Mouse (Mus musculus): Measurements from ENCODE around the gene Ccdc117.
"Not testable (repeated sequence)": the region's sequence is repeated elsewhere in the genome, so short reads cannot be mapped to it uniquely, and the experiment has no call there.

Gene Ccdc117

DNA sequence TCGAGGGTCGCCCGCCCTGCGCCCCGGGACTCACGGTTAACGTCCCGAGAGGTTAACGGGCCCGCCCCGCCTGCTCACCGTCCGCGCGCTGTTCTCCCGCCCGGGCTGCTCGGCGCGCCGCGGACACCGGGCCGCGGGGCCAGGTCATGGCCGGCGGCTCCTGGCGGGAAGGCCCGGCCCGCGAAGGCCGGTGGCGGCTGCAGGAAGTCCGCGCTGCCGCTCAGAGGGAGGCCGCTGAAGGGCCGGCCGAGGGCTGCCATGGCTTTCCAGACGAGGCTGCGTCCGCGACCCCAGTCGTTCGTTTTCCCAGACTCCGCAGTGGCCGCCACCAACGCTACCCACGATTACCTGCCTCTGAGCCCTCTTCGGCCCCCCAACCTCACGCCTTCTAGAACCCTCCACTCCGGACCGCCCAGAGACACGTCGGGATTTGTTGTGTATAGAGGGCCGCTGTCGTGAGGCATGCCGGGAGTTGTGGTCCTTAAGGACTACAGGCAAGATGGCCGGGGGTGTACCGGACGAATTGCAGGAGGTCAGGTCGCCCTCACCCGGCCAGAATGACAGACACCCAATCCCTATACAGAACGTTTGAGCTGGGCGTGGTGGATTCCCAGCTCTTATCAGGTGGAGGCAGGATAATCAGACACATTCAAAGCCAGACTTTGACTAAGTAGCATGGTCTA lies at the start of gene Ccdc117:
Gene Ccdc117, minus strand, starts transcription at position 389 of the 683 bp plus-strand sequence.
- DNase-seq (ENCODE audit: low spot score): peak; percentile 95

DNA sequence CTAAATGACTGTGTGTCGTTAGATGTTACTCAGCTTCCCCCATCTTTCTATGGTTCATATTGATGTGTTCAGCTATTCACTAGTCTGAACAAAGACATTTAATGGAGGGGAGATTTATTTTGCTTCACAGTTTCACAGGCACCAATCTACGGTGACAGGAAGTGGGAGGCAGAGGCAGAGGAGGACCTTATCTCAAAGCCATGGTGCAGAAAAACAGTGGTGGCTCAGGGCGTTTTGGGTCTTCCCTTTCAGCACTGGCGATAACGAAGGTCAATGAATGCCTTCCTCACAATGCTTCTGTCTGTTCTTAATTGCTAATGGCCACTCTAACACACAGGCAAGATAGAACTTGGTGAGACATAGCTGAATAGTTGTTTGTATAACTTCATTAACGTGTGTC lies 33.1 kb upstream of the Ccdc117 start:
- DNase-seq (ENCODE audit: low spot score): no peak

DNA sequence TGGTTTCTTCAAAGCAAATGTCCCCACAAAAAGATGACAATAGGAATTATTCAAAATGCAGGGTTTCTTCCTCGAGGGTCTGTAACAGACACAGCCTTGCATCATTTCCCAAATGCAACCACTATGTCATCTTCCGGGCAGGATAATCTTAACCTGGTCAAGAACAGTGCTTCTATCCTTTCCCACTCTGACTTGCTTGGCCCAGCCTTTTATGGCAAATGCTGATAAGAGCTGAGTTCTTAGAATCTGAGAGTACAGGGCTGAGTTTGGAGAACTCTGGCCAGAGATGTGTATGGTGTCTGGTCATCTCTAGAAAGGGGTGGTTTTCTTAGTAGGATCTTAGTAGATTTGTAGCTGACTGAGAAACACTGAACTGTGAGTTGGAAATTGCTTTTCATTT lies 31.8 kb upstream of the Ccdc117 start:
- no peak for DNase-seq (ENCODE audit: low spot score)

DNA sequence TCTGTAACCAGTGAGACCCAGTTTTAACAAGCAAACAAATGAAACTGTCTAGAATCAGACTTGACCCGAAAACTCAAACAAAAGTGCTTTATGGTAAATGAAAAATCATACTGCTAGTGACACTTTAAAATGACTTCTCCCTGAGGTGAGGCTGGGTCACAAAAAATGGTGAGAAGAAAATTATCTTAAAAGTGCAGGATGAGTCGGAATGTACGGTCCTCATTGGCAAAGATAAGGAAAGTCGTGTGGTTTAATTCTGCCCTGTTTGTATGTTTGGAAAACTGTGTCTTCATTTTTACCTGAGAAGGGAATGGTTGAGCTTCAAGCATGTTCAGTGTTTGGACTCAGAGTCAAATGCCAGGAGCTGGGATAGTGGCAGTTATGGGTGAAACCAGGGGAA lies 29.9 kb upstream of the Ccdc117 start:
- no peak for DNase-seq (ENCODE audit: low spot score)

DNA sequence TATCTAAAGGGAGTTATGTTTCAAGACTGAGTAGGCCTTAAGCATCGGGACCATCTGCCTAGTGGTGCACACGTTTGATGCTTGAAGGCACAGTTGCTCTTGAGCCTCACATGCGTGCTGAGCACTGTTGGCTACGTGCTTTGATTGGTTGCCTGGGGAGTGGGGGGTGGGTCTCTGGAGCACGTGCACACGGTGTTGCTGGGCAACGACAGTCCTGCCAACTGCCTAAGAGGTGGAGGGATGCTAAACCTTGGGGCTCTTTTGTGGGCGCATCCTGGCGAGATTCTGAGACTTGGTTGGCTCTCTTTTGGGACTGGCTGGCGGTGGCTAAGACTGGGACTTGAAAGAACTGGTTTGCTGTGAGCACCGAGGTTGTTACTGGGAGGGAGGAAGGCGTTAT lies 27.5 kb upstream of the Ccdc117 start, which contains the start of gene Ankrd36:
Gene Ankrd36, plus strand, starts transcription at position 211 of the 400 bp plus-strand sequence.
- no peak for DNase-seq (ENCODE audit: low spot score)

DNA sequence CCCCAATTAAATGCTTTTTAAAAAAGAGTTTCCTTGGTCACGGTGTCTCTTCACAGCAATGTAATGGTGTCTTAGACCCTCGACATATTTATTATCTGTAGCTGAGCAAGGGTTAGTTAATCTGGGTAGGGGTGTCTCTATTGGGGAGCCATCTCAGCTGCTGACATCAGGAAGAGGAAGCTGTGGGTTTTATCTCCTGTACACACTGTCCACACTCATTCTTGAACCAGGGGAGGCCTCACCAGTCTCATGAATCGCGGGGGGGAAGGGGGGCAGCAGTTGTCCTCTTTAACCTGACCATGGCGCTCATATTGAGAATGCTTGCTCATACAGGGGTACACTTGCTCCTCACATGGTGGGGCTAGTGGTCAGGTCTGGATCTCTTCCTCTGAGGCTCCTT lies 26.1 kb upstream of the Ccdc117 start:
- no peak for DNase-seq (ENCODE audit: low spot score)

DNA sequence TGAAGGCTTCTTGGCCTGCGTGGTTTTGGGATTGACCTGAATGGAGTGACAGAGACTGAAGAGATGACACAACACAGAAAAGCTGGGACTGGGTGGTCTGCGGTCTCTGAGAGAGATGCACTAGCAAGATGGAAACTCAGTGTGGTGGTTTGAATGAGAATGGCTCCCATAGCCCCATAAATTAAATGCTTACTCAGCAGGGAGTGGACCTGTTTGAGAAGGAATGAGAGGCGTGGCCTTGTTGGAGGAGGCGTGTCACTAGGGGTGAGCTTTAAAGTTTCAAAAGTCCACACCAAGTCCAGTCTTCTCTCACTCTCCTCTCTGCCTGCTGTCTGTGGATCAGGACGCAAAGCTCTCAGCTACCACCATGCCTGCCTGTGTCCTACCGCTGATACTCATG lies 25.7 kb upstream of the Ccdc117 start:
- DNase-seq (ENCODE audit: low spot score): no peak

DNA sequence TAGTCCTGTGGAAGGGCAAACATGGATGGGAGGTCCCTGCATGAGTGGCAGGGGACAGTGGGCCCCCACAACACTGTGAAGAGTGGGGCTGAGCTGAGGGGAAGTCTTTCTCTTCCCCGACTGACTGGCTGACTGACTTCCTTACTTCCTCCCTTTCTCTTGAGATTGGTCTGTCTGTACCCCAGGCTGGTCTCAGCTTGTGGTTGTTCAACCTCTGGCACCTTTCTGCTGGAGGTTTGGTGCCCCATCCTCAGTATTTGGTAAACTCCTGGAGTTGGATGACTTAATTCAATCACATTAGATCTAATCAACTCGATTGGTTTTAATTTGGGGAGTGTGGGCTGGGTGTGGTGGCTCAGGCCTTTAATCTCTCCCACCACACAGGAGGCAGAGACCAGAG lies 24.5 kb upstream of the Ccdc117 start:
- DNase-seq (ENCODE audit: low spot score): no peak

DNA sequence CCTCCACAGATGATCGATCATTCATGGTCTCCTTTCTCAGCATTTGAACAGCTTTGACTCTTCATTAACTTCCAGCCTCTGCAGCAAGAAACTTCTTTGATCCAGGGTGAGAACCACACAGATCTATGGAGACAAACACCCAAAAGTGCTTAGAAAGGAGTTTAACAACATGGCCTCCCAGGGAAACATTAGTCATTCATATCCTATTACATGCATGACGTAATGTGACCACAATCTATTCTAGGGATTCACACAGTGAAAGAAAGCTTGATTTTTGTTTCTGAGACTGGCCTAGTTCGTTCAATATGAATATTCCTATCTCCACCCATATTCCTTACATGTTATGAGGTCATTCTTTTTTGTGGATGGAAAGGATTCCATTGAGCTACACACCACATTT lies 23.6 kb upstream of the Ccdc117 start:
- no peak for DNase-seq (ENCODE audit: low spot score)

DNA sequence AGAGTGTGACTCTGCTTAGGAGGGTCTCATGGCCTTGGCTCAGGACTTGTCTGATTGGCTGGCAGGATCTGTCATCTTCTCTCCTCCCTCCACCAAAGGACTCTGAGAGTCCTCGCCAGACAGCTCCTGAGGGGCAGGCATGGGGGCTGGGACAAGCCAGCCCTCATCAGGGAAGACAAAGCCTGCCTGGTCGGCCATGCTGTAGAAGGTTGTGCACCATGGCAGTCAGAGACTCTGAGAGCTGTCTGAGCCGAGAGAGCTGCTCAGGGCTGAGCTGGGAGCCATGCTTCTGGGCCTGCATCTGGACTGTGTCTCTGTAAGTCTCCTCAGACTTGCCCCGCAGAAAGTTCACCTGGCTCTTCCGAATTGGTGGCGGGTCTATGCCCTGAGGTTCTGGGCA lies 21.9 kb upstream of the Ccdc117 start:
- no peak for DNase-seq (ENCODE audit: low spot score)

DNA sequence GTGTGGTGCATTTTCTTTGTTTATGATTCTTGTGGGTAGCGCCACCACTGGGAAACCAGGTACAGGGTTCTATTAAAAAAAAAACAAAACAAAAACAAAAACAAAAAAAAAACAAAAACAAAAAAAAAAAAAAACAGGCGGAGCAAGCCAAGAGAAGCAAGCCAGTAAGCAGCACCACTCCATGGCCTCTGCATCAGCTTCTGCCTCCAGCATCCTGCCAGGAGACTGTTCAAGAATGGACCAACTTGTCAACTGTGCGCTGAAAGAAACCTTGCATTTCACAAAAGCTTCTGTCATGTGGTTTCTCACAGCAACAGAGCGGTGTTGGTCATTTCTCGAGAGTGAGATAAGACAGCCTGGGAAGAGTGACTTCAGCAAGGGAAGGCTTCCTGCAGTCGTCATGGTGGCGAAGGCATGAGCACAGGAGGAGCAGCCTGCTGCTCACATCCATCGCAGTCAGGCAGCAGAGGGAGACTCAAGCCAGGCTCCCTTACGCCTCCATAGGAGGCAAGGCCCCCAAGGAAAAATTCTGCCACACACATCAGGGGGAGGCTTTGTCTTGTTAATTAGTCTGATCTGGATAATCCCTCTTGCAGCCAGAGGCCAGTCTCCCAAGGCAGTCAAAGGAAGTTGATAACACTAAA lies 20.8 kb upstream of the Ccdc117 start:
- DNase-seq (ENCODE audit: low spot score): peak; percentile 40

DNA sequence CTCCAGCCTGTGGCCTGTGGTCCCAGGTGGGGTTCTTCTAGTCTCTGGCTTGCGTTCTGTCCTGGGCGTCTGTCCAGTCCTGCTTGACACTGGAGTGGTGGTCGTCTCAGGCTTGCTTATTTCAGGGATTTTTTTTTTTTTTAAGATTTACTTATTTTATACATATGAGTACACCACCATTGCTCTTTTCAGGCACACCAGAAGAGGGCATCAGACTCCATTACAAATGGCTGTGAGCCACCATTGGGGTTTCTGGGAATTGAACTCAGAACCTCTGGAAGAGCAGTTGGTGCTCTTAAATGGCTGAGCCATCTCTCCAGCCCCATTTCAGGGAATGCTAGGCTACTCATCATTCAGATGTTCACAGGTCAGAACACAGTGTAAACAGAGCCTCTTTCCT lies 18.3 kb upstream of the Ccdc117 start:
- DNase-seq (ENCODE audit: low spot score): no peak

DNA sequence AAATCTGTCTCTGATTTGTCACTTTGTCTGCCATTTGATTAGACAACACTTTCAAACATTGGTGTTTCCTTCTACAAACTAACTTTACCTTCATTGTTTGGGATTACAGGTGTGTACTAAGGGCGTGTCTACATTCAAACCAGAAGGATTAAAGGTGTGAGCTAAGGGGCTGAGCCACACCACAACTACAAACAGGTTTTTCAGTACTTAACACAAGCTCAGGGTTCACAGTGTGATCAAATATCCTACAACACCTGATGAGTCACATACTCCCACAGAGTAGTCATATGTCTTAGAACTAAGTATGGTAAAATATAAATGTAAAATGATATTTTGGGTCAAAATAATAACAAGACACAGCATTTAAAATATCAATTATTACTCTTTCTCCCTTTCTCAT lies 9.9 kb upstream of the Ccdc117 start:
- no peak for DNase-seq (ENCODE audit: low spot score)

DNA sequence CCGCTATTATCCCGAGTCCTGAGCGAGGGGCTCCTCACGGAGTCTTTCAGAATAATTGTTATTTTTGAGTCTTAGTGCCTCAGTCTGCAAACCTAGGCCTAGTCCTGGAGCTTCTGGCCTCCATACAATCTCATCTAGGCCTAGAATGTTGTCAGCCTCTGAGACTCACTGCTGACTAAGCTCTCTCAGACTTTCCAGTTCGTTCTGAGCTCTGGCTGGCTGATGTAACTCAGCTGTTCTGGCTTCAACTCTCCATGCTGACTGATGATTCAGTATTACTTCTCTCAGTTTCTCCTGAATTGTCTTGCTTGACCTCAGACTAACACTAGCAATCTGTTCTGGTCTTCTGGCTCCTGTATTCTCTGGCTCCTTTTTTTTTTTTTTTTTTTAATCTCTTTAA lies 9.4 kb upstream of the Ccdc117 start:
- no peak for DNase-seq (ENCODE audit: low spot score)

DNA sequence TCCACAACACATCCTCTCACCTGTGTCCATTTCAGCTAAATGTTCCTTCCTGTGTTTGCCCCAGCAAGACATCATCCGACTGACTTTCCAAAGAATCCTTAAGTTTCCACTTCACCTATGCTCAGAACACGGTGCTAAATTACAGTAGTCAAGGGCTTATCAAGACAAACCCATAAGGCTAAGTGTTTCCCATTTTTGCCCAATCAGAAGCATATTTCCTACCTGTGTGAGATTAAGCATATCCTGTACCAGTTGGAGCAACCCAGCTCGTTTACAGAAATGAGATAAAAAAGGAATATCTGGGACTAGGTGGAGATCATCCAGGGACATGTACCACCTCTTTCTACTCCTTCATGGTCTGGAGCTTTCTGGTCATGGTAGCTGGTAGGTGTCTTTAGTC lies 4.7 kb upstream of the Ccdc117 start:
- DNase-seq (ENCODE audit: low spot score): no peak

DNA sequence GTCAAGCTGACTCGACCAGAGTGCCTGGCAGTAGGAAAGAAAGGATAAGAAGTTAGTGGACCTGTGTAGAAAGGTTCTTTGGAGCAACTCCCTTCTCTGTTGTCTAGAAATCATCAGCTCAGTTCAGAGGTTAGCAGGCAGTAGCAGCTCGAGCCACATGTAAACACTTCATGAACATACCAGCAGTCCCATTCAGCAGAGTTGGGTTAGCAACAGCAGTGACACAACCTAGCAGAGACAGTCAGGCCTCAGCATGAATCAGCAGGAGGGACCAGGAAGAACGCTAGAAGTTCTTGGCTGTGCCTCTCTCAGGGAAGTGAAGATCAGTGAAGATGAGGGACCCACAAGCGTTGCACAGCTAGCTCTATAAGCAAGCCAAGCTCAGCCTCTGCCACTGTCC lies 3.5 kb upstream of the Ccdc117 start:
- no peak for DNase-seq (ENCODE audit: low spot score)

DNA sequence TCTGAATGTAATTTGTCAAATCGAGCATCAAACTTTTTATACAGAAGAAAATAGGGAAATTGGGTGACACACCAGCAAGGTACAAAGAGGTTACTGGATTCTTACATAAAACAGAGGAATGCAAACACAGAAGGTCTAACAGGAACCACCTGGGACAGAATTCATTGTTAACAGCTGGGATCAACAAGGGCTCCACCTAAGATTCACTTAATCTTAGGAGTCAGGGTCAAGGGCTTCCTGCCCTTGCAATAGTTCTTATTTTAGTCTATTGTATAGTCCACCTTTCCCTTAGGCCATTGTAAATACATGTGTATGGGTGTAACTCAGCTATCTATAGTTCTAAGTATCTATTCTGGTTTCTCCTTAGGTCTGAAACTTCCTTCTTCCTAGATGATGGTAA lies 2.7 kb upstream of the Ccdc117 start:
- DNase-seq (ENCODE audit: low spot score): not testable (repeated sequence)

DNA sequence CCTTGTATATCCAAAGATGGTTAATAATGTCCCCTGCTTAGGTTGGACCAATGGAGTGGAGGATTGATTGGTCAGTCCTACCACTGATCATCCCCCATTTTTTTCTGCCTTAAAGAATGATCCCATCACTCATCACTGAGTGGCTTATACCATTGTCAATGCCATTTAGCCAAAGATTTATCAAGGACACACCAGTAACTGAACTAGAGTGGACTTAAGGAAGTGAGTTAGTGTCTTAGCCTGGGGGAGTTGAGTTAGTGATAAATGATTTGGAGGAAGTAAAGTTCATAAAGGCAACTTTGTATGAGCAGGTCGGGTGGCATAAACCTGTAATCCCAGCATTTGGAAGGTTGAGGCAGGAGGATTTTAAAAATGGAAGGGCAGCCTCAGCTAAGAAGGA lies 1.3 kb upstream of the Ccdc117 start:
- no peak for DNase-seq (ENCODE audit: low spot score)

DNA sequence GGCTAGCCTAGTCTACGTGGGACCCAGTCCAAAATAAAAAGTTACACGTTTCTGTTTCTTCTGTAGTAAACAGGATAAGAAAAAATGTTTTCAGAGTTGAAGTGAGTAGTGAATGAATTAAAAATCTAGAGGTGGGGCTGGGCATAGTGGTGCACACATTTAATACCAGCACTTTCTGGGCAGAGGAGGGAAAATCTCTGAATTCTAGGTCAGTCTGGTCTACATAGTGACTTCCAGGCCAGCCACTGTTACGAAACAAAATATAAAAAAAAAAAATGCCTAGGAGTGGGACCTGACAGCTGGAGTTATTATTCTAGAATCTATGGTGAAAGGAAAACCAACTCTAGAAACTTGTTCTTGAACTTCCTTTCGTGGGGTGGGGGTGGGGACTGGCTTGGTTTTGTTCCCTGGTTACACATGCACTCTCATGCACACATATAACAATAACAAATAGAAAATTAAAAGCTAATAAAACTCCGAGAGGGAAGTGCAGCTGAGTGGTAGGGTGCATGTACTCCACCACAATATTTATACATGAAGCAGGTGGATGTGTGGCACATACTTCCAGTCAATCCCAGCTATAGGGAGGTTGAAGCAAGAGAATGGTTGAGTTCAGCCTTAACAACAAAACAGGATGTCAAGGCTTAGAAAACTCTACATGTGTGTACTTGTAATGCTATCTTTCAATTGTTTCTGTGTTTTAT lies 647 bp upstream of the Ccdc117 start:
- DNase-seq (ENCODE audit: low spot score): no peak

DNA sequence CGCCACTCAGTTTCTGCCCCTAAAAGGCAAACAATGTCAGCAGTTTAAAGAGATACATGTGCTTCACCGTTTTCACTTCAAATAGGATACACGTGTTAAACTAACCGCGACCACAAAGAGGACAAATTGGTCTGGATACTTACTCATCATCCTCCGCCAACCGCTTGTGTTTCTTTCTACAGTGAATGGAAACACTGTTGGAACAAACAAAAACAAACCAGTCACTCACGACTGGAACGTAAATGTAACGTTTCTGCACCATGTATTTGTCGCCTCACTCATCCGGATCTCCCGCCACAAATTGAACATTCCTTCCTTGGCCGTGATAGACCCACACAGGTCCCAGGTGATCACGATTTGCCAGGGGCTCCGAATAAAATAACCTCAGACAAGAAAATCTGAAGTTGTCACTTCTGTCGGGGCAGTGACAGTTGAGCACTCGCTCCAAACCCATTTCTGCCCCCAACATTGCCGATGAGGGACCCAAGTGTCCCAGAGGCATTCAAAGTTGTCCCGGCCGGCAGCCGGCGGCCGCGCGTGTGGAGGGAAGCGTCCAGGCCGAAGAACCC lies 673 bp downstream of the Ccdc117 start:
- peak; percentile 42 for DNase-seq (ENCODE audit: low spot score)

DNA sequence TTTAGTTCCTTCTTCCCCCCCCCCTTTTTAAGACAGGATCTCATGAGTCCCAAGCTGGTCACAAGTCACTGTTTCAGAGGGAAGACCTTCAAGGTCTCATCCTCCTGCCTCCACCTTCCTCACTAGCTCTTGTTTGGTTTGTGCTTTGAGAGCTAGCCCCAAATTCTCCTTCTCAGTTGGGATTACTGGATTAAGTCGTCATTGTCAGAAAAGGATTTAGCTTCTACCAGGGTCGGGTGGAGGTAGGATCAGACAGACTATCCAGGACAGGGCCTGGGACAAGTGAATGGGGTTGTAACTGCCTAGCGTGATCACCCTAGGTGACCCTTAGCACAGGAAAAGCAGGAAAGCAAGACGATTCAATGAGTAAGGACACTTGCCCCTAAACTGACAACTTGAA lies 1.7 kb downstream of the Ccdc117 start:
- DNase-seq (ENCODE audit: low spot score): no peak

DNA sequence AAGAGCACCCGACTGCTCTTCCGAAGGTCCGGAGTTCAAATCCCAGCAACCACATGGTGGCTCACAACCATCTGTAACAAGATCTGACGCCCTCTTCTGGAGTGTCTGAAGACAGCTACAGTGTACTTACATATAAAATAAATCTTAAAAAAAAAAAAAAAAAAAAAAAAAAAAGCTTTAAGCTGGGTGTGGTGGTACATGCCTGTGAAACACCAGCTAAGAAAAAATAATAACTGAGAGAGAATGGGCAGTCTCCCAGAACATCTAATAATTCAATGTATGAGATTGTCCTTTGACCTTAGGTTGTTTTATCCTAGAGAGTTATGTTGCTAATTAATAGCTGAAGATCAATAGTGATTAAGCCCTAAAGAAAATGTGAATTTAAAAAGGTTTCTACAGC lies 4.5 kb downstream of the Ccdc117 start:
- DNase-seq (ENCODE audit: low spot score): not testable (repeated sequence)

DNA sequence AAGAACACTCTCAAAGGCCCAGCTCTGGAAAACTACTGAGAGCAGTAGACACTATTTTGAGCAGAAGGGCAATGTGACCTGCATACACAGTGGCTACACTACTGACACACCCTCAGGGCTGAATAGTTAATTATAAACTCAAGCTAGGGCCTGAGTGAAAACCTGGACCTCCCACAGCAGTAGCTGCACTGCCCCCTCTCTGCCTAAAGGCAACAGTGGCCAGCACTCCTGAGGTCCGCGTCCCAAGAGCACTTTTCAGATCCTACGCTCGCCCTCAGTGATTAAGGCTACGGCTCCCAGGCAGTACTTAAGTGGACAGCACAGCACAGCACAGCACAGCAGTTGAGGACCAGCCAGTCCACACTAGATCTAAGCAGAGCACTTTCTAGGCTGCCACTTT lies 8.9 kb downstream of the Ccdc117 start:
- DNase-seq (ENCODE audit: low spot score): no peak

All from embryo, embryonic 10.5 days (tissue).